Mouse (Mus musculus) retina, postnatal 1 day (tissue): ENCODE results near the gene Csta1.
"Not testable (repeated sequence)": the region's sequence is repeated elsewhere in the genome, so short reads cannot be mapped to it uniquely, and the experiment has no call there.

ENCODE experiments used
- DNase-seq: peaks from one replicate; pipeline ENCODE4 v3.0.0-alpha.2; 2012

Csta1 gene

GRCm38 (mm10) chr16:36131141-36131540 is at the start of gene Csta1:
Csta1 (minus strand) TSS chr16:36131241.
- DNase-seq = no peak

- DNase-seq = no peak
Observed at GRCm38 (mm10) chr16:36179910-36180309, 48.9 kb upstream of the Csta1 start.

- DNase-seq = no peak
Observed at GRCm38 (mm10) chr16:36176108-36176507, 45.1 kb upstream of the Csta1 start.

GRCm38 (mm10) chr16:36167841-36168240 is 36.8 kb upstream of the Csta1 start:
- not testable (repeated sequence) for DNase-seq

- DNase-seq = no peak
Observed at GRCm38 (mm10) chr16:36156402-36156975, 25.4 kb upstream of the Csta1 start, which contains the start of gene Stfa2l1. Stfa2l1 (plus strand) TSS chr16:36156811.

- DNase-seq = no peak
Observed at GRCm38 (mm10) chr16:36138201-36138600, 7.2 kb upstream of the Csta1 start.

GRCm38 (mm10) chr16:36128092-36128491 is 2.9 kb downstream of the Csta1 start:
- no peak for DNase-seq

GRCm38 (mm10) chr16:36115751-36116150 is 15.3 kb downstream of the Csta1 start:
- not testable (repeated sequence) for DNase-seq

GRCm38 (mm10) chr16:36111486-36111885 is 19.6 kb downstream of the Csta1 start:
- not testable (repeated sequence) for DNase-seq

GRCm38 (mm10) chr16:36102211-36102610 is 28.8 kb downstream of the Csta1 start:
- no peak for DNase-seq

- DNase-seq = no peak
Observed at GRCm38 (mm10) chr16:36101526-36101925, 29.5 kb downstream of the Csta1 start.

- not testable (repeated sequence) for DNase-seq
Observed at GRCm38 (mm10) chr16:36097813-36098499, 33.1 kb downstream of the Csta1 start.

GRCm38 (mm10) chr16:36094079-36094478 is 37.0 kb downstream of the Csta1 start:
- peak; percentile 35 for DNase-seq

- DNase-seq = no peak
Observed at GRCm38 (mm10) chr16:36090785-36091509, 40.1 kb downstream of the Csta1 start.

GRCm38 (mm10) chr16:36089850-36090616 is 41.0 kb downstream of the Csta1 start:
- no peak for DNase-seq

GRCm38 (mm10) chr16:36089065-36089464 is 42.0 kb downstream of the Csta1 start:
- no peak for DNase-seq

GRCm38 (mm10) chr16:36087846-36088245 is 43.2 kb downstream of the Csta1 start:
- DNase-seq = no peak

GRCm38 (mm10) chr16:36079916-36080315 is 51.1 kb downstream of the Csta1 start:
- no peak for DNase-seq

- DNase-seq = no peak
Observed at GRCm38 (mm10) chr16:36074772-36075171, 56.3 kb downstream of the Csta1 start.

- DNase-seq = no peak
Observed at GRCm38 (mm10) chr16:36072410-36073011, 58.5 kb downstream of the Csta1 start.

- peak; percentile 94 for DNase-seq
Observed at GRCm38 (mm10) chr16:36071450-36072379, 59.3 kb downstream of the Csta1 start, which contains the start of the genes Fam162a and Ccdc58. Fam162a (minus strand) TSS chr16:36071594. Ccdc58 (plus strand) TSS chr16:36071685.
